Mouse (Mus musculus) heart, adult 2 months (tissue): Measurements from ENCODE around the gene Slc25a42.

Source experiments
- CTCF ChIP-seq: fragments of 200-600 bp; IDR thresholded peaks from 2 replicates; pipeline ENCODE4 v1.8.1; 2022; ENCODE audit warnings: antibody characterized with exemption, mild to moderate bottlenecking, moderate library complexity
- POLR2A ChIP-seq: fragments of 200-500 bp; IDR thresholded peaks from 2 replicates; pipeline ENCODE4 v1.6.1; 2011; ENCODE audit warnings: mild to moderate bottlenecking, low read depth, low read length, control low read depth; ENCODE audit not compliant: insufficient read depth

DNA sequence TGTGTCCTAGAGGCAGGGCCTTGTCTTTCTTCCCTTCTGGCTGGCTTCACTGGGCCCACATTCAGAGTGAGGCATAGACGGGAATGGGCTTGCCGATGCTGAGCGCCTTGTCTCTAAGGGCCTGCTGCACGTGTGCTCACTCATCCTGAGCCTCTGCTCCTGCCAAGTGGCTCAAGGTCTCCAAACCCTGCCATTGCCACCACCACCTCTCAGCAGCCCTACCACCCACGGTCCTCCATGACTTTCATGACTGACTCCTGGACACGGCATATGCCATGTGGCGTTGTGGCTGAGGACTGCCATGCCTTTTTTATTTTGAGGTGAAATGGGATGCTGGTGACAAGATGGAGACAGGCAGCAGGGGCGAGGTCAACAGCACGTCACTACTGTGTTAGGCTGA is 18.7 kb upstream of the Slc25a42 start:
- no peak for TF ChIP-seq POLR2A
- no peak for TF ChIP-seq CTCF
